Mouse (Mus musculus) liver, adult 2 months (tissue): ENCODE measurements at regions not wholly inside any gene's neighbourhood (a gene's known extent, or its start where the extent isn't known, plus 50 kb on each side); places are given as distances from the start of the nearest gene placed in this dataset.

Source experiments
- CTCF ChIP-seq: fragments of 200-500 bp; IDR thresholded peaks from 2 replicates; pipeline ENCODE4 v1.5.1; 2011; ENCODE audit warnings: low read depth, low read length, control low read depth
- POLR2A ChIP-seq: fragments of 200-500 bp; IDR thresholded peaks from 2 replicates; pipeline ENCODE4 v1.6.1; 2011; ENCODE audit warnings: low read length, control low read depth; ENCODE audit not compliant: insufficient read depth; ENCODE audit errors: extremely low read depth

DNA sequence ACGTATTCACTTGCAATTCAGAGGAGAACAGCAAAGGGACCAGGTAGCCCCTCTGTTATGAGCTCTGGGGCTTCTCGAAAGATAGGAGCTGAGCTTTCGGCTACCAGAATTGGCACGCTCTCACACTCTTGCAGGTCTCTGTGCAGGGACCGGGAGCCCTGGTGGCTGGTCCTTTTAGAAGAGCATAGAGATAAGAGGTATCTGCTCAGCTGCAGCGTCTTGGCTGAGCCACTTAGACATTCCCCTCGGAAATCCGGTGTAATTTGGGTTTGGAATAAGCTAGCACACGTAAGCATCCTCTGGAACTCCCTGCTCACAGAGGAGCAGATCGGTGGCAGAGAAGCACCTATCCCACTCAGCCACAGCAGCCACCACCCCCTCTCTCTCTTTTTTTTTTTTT is 372.3 kb upstream of the Slc7a11 start:
- no peak for TF ChIP-seq CTCF
- no peak for TF ChIP-seq POLR2A
